Mouse (Mus musculus) stomach, postnatal 0 days (tissue): Measurements from ENCODE around the gene Plcd3.

Experiments
- CTCF ChIP-seq: IDR thresholded peaks from 2 replicates; pipeline ENCODE4 v1.5.1; 2016; ENCODE audit warnings: antibody characterized with exemption, low read depth, mild to moderate bottlenecking, moderate library complexity
- EP300 ChIP-seq: optimal IDR thresholded peaks from 2 replicates; pipeline ENCODE3; 2016; ENCODE audit warnings: antibody characterized with exemption

- TF ChIP-seq CTCF (no peak), EP300 (no peak)
Measured at GRCm38 (mm10) chr11:103101866-103102501, 526 bp upstream of the Plcd3 start.
